Mouse (Mus musculus) ovary, adult 18-20 months (tissue): Measurements from ENCODE around the gene Tmc3.

Source experiments
- DNase-seq: peaks from one replicate; pipeline ENCODE4 v3.0.0; 2022; ENCODE audit warnings: low spot score, mixed read lengths

Tmc3 gene

DNA sequence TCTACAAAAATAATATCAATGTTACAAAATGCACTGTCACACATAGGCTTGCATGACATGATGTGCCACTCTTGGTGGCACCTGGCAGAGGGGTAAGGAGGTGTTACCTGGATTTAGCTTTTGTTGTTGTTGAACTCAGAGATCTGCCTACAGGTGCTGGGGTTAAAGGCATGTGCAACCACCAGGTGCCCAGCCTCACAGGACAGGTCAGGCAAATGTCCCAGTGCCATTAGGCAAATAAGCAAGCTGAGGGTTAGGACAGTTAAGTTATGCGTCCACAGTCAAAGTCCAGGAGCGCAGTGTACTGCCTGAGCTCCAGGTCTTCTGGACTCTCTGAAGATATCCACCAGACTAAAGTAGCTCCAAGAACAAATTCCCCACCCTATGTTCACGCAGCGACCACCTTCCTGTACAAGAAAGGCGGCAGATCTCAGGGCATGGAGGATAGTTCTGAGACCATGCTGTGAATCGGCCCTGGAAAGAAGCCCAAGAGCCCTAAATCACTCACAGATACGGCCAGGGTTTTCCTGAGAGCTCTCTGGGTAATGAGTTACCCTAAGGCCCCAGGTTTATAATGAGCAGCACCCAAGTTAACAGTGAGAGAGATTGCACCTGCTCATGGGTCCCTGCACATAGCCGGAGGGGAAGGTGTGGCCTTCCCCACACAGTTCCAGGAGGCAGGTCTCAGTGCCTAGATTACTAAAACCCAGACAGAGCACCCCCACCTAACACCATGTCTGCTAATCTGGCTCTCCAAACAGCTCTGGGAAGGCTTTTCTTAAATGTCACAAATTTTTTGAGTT lies 53.3 kb downstream of the Tmc3 start:
- DNase-seq: no peak

- DNase-seq: no peak
These were observed 54.4 kb downstream of the Tmc3 start for GRCm38 (mm10) chr7:83639084-83639483.

GRCm38 (mm10) chr7:83640581-83640980 lies 55.9 kb downstream of the Tmc3 start:
- DNase-seq: no peak

DNA sequence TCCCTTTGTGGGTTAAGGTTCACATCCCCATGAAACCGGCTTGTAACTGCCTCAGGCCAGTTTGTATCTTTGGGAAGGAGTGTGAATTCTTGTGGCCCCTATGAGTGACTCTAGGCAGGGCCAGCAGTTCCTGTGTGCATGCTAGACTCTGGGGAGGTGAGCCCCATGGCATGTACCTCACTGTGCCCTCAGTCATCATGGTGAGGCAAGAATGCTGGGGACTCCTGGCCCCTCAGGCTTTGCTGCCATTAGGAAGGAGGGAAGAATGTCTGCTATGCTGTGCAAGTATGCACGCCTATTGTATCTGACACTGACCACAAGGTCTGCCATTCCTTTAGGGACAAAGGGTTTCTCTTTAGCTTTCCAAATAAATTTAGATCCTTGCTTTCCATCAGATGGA lies 56.4 kb downstream of the Tmc3 start:
- no peak for DNase-seq

DNA sequence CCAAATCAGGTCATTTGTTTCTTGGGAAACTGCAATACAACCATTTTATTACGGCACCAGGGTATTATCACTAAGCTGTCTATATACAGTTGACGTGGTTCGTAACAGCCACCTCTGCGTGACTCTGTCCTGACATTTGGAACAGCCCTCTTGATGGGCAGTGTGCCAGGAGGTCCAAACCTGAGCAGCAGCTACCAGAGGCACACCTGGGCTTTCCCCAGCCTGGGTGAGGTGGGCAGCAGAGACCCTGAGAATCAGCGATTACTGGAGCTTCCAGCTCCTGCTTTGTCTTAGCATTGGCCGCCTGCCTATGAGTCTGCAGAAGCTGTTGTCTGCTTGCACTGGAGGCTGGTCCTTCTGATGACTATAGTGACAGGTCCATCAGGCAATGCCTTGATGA lies 58.9 kb downstream of the Tmc3 start:
- DNase-seq: no peak

DNA sequence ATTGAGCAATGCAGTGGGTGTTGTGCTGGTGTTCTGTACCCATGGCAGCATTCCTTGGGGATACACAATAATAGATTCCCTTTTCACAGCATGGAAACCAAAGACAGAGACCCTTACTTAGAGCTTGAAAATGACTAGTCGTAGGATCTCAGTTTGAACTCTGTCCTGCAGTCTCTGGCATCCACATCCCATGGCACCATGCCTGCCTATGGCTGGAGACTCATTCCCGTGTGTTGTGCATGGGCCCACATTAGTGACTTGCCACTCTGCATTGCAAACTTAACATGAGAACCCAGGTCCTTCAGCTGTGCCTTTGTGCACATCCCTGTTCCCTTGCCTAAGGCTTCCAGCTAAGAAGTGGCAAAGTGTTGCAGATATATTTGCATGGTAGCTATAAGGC lies 60.0 kb downstream of the Tmc3 start:
- DNase-seq: no peak

DNA sequence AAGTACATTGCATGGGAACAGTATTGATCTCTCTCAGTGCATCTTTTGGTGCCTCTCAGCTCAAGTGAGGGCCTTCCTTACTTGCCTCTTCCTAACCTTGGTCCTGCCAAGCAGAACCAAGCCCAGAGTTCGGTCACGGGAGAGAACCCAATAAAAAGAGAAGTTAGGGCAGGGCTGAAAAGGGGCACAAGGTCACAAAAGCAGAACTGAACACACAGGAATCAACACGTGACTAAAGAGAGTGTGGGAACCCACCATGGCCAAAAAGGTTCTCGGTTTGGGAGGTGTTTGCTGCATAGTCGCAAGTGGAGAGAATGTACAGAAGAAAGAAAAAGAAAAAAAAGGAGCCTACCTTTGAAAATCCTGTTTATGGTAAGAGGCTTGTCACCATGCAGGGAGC lies 60.7 kb downstream of the Tmc3 start:
- DNase-seq: no peak

DNA sequence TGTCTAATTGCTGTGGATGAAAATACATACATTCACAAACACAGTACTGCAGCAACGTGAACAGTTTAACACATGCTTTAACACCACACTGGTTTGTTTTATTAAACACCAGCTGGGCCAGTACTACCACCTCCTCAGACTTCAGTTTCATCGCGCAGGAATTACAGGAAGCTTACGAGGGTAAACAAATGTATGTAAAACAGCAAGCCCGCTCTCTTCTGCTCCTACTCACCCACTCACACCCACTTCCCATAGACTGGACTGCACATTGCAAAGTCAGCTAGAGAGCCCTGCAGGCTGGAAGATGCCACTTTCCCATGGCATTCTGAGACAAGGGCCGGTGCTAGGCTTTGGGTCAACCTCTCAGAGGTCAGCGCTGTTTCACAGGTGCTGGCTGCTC lies 64.1 kb downstream of the Tmc3 start:
- DNase-seq: no peak

DNA sequence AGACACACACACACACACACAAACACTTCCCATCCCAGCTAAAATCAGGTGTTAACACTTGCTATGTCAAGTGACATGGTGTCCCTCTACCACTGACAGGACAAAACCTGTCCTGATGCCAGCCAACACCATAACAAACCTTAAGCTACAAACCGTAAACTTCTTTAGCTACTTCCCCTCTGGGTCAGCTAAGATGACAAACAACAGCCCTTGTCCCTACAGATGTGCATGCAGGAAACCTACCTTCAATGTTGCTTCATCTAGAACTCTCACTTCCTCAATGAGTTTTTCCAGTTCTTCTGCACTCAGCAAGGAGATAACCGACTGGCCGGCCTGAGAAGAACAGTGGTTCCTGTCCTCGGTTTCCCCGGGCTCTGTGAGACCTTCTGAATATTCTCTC lies 65.9 kb downstream of the Tmc3 start:
- DNase-seq: no peak

GRCm38 (mm10) chr7:83652498-83652897 lies 67.8 kb downstream of the Tmc3 start:
- no peak for DNase-seq

- DNase-seq: no peak
These were observed 68.9 kb downstream of the Tmc3 start for GRCm38 (mm10) chr7:83653605-83654051.

DNA sequence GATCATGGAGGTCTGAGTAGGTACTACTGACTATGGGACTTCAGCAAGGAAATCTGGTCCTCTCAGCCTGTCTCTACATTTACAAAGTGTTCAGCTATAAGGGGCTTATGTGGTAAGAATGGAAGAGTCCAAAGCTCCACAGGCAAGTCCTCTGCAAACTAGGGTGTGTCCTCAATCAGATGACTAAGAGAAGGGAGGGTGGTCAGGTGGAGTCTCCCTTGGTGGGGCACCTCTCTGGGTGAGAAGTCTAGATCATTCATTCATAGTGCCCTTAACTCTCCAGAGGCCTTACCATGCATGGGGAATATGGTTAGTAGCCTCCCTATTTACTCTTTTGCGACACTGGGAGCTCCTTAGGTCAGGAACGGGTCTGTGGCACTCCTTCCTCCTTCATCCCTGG lies 69.5 kb downstream of the Tmc3 start:
- no peak for DNase-seq

- DNase-seq: no peak
These were observed 70.4 kb downstream of the Tmc3 start for GRCm38 (mm10) chr7:83654938-83655630.

DNA sequence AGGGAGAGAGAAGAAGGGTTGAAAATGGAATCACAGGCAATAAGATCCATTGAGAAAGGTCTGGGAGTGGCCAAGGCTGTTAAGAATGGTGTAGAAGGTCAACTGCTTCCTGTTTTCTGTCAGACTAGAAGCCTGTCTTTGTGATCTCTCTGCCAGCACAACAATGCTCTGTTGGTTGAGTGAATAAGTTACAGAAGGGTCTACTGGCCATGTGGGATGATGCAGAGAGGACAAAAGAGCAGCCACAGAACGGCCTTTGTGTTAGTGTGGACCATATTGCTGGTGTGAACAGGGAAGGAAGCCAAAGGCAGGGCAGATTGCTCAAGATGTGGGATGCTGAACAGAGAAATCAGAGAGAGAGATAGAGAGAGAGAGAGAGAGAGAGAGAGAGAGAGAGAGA lies 74.0 kb downstream of the Tmc3 start:
- no peak for DNase-seq

DNA sequence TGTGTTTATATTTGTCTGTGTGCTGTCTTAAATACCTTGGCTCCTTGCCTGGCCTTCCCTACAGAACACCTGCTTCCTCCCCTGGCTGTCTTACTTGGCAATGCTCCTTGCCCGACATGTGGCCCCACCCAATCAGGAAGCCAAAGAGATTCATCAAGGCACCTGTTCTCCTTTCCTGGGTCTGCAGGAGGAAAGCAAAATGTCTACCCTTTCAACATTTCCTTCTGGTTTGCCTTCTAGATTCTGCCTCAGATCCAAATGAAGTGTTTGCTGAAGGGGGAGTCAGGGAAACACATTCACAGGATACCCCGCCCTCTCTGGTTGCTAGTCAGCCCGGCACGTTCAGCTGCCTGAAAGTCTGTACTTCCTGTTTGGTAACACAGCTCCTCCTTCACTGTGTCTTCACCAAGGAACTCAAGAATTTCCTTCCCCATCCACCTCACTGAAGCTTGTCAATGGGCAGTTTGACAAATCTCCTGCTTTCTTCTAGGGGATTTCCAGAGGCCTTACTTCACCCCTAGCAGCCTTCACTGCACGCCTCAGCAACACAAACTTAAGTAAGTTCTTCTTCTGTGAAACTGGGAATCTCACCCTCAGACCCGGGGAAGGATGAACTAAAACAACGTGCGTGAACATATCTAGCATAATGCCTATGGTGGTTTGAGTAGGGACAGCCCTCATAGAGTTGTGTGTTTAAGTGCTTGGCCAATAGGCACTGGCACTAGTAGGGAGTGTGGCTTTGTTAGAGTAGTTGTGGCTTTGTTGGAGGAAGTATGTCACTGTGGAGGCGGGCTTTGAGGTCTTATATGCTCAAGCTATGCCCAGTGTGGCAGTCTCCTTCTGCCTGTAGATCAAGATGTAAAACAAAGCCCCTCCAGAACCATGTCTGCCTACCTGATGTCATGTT lies 74.7 kb downstream of the Tmc3 start:
- no peak for DNase-seq

- DNase-seq: no peak
These were observed 75.6 kb downstream of the Tmc3 start for GRCm38 (mm10) chr7:83660273-83660691.

DNA sequence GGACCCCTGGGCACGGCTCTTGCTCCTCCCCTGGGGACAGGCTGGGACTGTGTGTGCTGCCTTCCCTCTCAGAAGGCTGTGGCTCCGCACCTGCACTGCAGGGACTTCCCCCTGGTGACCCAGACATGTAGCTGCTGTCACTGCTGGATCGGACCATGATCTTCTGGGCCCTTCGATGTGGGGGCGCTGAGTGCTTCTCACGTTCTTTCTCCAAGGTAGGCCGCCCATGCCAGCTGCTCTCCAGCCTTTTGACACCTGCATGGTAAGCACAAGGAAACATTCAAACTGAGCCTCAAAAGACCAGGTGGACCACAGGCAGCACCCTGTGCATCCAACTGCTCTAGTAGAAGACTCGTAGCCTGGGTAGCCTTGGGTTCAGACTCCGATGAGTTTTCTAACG lies 76.3 kb downstream of the Tmc3 start:
- DNase-seq: no peak

DNA sequence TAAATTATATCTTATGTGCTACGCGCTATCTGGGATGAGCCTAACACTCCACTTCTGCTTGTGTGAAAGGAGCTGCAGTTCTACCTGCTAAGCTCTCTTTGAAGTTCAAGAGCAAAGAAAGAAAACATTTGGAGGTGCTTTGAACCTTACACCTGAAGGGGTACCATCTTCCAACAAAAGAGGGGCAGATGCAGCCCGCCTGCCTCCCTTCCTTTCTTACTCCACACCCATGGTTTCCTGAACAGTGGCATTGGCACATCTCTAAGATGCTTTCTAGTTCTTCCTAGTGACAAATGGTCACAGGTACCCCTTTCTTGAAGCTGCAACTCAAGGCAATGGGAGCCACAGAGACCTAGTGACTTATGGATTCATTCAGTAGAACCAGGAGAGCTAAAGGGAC lies 77.0 kb downstream of the Tmc3 start:
- DNase-seq: no peak

DNA sequence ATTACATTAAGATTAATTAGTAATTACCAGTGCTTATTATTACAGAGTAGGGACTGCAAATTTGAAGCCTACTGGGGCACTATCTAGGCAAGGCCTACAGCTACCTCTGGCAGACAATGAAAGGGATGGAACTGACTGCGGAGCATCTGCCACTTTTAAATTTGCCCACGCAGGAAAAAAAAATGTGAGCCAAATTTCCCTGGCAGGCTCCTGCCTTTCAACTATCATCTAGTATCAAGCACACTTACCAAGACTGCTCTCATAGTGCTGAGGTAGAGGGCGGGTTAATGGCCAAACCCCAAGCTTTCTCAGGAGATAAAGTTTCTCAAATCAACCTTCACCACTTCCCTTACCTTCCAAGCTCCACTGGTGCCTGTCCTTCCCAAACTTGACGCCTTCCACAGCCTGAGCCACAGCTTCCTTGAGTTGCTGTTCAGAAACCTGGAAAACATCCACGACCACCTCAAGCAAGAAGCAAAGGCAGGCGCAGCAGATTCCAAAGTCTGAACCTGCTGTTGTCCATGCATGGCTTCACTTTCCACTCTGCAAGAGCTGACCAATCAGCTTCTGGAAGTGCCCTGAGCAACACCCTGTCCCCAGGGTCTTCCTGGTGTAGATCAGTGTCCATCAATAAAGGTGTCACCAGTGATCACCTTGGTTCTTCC lies 78.1 kb downstream of the Tmc3 start:
- DNase-seq: no peak

DNA sequence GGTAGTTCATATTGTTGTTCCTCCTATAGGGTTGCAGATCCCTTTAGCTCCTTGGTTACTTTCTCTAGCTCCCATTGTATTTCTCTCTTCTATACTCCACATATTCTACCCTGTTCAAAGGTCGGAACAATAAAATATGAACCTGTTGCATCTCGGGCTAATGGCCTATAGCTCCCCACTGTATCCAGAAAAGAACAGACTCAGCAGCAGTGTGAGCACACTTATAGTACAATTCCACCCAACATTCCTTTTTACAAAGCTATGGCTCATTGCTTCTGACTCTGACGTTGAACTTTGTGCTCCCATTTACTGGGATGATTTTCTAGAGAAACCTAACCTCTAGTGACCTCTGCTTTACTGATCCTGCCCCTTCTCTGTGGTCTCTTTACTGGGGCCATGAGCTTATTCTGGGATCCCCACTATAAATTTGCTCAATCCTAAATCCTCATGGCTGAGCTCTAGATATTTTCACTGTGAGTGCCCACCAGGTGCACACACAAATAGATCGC lies 81.4 kb downstream of the Tmc3 start:
- no peak for DNase-seq

DNA sequence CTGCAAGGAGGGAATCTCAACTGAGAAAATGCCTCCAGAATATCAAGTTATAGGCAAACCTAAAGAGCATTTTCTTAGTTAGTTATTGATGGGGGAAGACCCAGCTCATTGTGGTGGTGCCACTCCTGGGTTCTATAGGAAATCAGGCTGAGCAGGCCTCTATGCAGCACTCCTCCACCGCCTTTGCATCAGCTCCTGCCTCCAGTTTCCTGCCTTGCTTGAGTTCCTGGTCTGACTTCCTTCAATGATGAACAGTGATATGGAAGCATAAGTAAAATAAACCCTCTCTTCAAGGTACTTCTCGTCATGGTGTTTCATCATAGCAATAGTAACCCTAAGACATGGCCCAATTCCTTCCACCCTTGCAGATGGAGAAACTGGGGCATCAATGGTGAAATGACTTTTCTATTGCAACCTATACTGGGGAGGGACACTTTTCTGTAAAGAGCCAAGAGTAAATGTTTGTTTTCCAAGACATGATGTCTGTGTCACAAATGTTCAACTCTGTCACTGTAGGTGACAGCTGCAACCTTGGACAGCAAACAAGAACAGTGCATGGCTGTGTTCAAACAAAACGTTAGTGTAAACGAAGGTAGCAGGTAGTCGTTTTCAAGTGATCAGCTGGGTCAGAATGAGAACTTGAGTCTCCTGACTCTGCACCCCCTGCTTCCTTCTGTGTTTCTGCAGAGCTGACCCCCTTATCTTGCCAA lies 83.4 kb downstream of the Tmc3 start:
- DNase-seq: no peak
